ENCODE assay signal across 8 mouse cellular contexts in genomic region chr6:137648110-137649067, GRCm38 (mm10). TPM values are rescaled to one million over a fixed set of nuclear protein-coding genes. Genes with fewer than 3 reads are reported as not detected.
A peak's percentile ranks its signal among the peaks of the same experiment; 100 is the strongest.
DNase-seq lines count a peak whose midpoint lies in the region; ATAC-seq lines count a peak whose summit lies in the region.

No protein-coding gene starts in this region.

- peak overlapping the region; percentile 33 for H3K4me3 ChIP-seq in erythroblast, embryonic 14.5 days (replicated peaks)
- peak overlapping the region; percentile 97 for H3K4me3 ChIP-seq in heart, embryonic 12.5 days
- peak overlapping the region; percentile 78 for H3K4me3 ChIP-seq in midbrain, embryonic 14.5 days (replicated peaks; ENCODE audit: low read depth, low read length)

- peak; percentile 34 to 45 for DNase-seq in B cell, adult 2 months
- DNase-seq in cerebellum, adult 8-10 months, result peak; percentile 47
- peak; percentile 12 for DNase-seq in kidney, postnatal 14 days
- peak; percentile 54 for DNase-seq in midbrain, embryonic 14.5 days
- DNase-seq in yolk sac, embryonic 10.5 days (ENCODE audit: low spot score), result no peak

- H3K9ac ChIP-seq in heart, embryonic 12.5 days, result peak overlapping the region; percentile 94
- peak overlapping the region; percentile 80 for H3K9ac ChIP-seq in midbrain, embryonic 14.5 days (replicated peaks; ENCODE audit: low read length)

- H3K4me2 ChIP-seq in heart, embryonic 12.5 days, result peak overlapping the region; percentile 100
- H3K4me2 ChIP-seq in midbrain, embryonic 14.5 days (ENCODE audit: low read length), result peak overlapping the region; percentile 87

- no peaks in the 10 kb centered on the region for H3K4me1 ChIP-seq in erythroblast, embryonic 14.5 days (ENCODE audit: control insufficient read depth)
- H3K4me1 ChIP-seq in heart, embryonic 12.5 days (replicated peaks), result 0 out of 2 replicates have a peak, but pooled peaks cover 7% of the 10 kb centered on the region
- peaks cover 7% of the 10 kb centered on the region; the same call in 1 of the 2 replicates for H3K4me1 ChIP-seq in midbrain, embryonic 14.5 days (ENCODE audit: control insufficient read depth, insufficient read depth, low read length)

- ATAC-seq in erythroblast, adult 5-6 weeks (replicated peaks; ENCODE audit: low FRiP score, poor library complexity, severe bottlenecking), result no peak
- ATAC-seq in heart, embryonic 12.5 days (ENCODE audit: insufficient number of reproducible peaks, low FRiP score), result peak; percentile 34
- ATAC-seq in midbrain, embryonic 14.5 days (ENCODE audit: low FRiP score, low TSS enrichment), result peak; percentile 69

- H3K27me3 ChIP-seq in erythroblast, embryonic 14.5 days (ENCODE audit: control insufficient read depth), result peaks cover 36% of the 10 kb centered on the region
- peaks cover 5% of the 10 kb centered on the region; the same call in 1 of the 2 replicates for H3K27me3 ChIP-seq in heart, embryonic 12.5 days (replicated peaks)
- peaks cover 9% of the 10 kb centered on the region; the same call in 1 of the 2 replicates for H3K27me3 ChIP-seq in midbrain, embryonic 14.5 days (ENCODE audit: control insufficient read depth, insufficient read depth, low read length)

- 2% methylated on average over 58 of the region's 59 CpGs for WGBS in heart, embryonic 12.5 days
- under 1% methylated on average over 59 of the region's 59 CpGs for WGBS in midbrain, embryonic 14.5 days

- no peaks in the 10 kb centered on the region for H3K36me3 ChIP-seq in erythroblast, embryonic 14.5 days (ENCODE audit: control insufficient read depth)
- H3K36me3 ChIP-seq in heart, embryonic 12.5 days, result no peaks in the 10 kb centered on the region
- H3K36me3 ChIP-seq in midbrain, embryonic 14.5 days (ENCODE audit: control insufficient read depth, insufficient read depth, low read length), result no peaks in the 10 kb centered on the region

- H3K27ac ChIP-seq in heart, embryonic 12.5 days (ENCODE audit: poor library complexity, severe bottlenecking), result 0 out of 2 replicates have a peak overlapping the region, but pooled peaks have one; percentile 43
- H3K27ac ChIP-seq in midbrain, embryonic 14.5 days (replicated peaks; ENCODE audit: low read depth, low read length), result 0 out of 2 replicates have a peak overlapping the region, but pooled peaks have one; percentile 13

- H3K9me3 ChIP-seq in erythroblast, embryonic 14.5 days (ENCODE audit: control insufficient read depth, low read length), result no peaks in the 10 kb centered on the region
- H3K9me3 ChIP-seq in heart, embryonic 12.5 days (replicated peaks), result 0 out of 2 replicates have a peak, but pooled peaks cover under 1% of the 10 kb centered on the region
- H3K9me3 ChIP-seq in midbrain, embryonic 14.5 days (ENCODE audit: control insufficient read depth, low read length), result no peaks in the 10 kb centered on the region

RNA-seq across cellular contexts. Expression of gene Eps8, which starts 6.3 kb away (rescaled TPM):
- polyA plus RNA-seq in erythroblast, embryonic 14.5 days (2012), result 0.02 TPM in 1 of 2 replicates, not detected in the other
- 4.4 and 6.3 TPM in 2 replicates for total RNA-seq in erythroblast, adult 5-6 weeks (2015; ENCODE audit: low replicate concordance)
- total RNA-seq in erythroblast, adult 5-6 weeks (2017; ENCODE audit: low replicate concordance), result 2.3 and 2.9 TPM in 2 replicates
- polyA plus RNA-seq in heart, embryonic 12.5 days (2016; fragmentation: Nextera tagmentation; extraction: Ambion mirVana), result 16.2 and 18.4 TPM in 2 replicates
- polyA plus RNA-seq in midbrain, embryonic 14.5 days (2014; fragmentation: Nextera tagmentation; extraction: Ambion mirVana), result 19.2 and 21.0 TPM in 2 replicates

Comparison
In these comparisons a context has a peak if more than half of its experiments do, and no peak if none do; other contexts are left out.
1. H3K4me3 ChIP-seq: peak in every context shown above with its lines; median percentile 97 in heart, embryonic 12.5 days; 78 in midbrain, embryonic 14.5 days; 33 in erythroblast, embryonic 14.5 days.
2. RNA of gene Eps8, which starts 6.3 kb away (polyA plus RNA-seq): 19.2 to 21.0 TPM in midbrain, embryonic 14.5 days and 16.2 to 18.4 TPM in heart, embryonic 12.5 days; 0.02 TPM in erythroblast, embryonic 14.5 days; every median in the first group is over 10 times any median in the second.